Mouse (Mus musculus): ENCODE data around the gene Rbp3. TPM values are rescaled to one million over a fixed set of nuclear protein-coding genes. Genes with fewer than 3 reads are reported as not detected.

The Rbp3 gene
- 0.12 TPM in 2 replicates for polyA plus RNA-seq (2014; fragmentation: Nextera tagmentation; extraction: Ambion mirVana)

- no peaks in the 10 kb centered on the region for H3K27me3 ChIP-seq (replicated peaks; ENCODE audit: control insufficient read depth, insufficient read depth, low read length)
- H3K4me3 ChIP-seq (ENCODE audit: low read depth, low read length): no peak within 1 kb of the TSS
- H3K4me1 ChIP-seq (replicated peaks; ENCODE audit: control insufficient read depth, insufficient read depth, low read length): no peaks in the 10 kb centered on the region
- no peaks in the 10 kb centered on the region for H3K9me3 ChIP-seq (ENCODE audit: control insufficient read depth, low read length)
- DNase-seq (ENCODE audit: low spot score) (no peak), ATAC-seq (replicated peaks; ENCODE audit: low FRiP score) (no peak)
- H3K9ac ChIP-seq (ENCODE audit: low read depth, low read length): no peak within 1 kb of the TSS
- no peak within 1 kb of the TSS for H3K27ac ChIP-seq (ENCODE audit: low read depth, low read length)
- WGBS: 79% methylated on average over 5 of the region's 5 CpGs
- no peak within 1 kb of the TSS for H3K4me2 ChIP-seq
- H3K36me3 ChIP-seq (ENCODE audit: control insufficient read depth, insufficient read depth, low read length): no peaks in the 10 kb centered on the region
These were observed at the start of gene Rbp3 for GRCm38 (mm10) chr14:33953761-33954160. Gene Rbp3 (plus strand): TSS chr14:33954003.

DNA sequence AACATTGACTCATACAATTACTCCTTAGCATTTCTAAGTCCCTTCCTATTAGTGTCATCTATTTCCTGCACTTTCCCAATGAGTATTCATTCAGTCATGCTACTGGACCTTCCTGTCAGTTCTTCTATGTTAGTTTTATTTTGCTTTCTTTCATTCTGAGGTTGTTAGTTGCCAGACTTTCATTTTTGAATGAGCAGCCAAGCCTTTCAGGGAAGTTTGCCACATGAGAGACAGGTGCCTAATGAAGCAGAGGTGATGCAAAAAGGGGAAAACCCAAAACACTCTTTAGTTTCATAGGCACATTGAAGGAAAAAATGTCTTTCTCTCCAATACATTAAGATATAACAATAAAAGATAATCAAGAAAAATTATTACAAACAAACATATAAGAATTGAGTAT, 49.0 kb upstream of the Rbp3 start:
- no peaks in the 10 kb centered on the region for H3K9me3 ChIP-seq (ENCODE audit: control insufficient read depth, low read length)
- DNase-seq (ENCODE audit: low spot score) (no peak), ATAC-seq (replicated peaks; ENCODE audit: low FRiP score) (no peak)
- no peak overlapping the region for H3K4me3 ChIP-seq (ENCODE audit: low read depth, low read length)
- H3K9ac ChIP-seq (ENCODE audit: low read depth, low read length): no peak overlapping the region
- no peaks in the 10 kb centered on the region for H3K27me3 ChIP-seq (replicated peaks; ENCODE audit: control insufficient read depth, insufficient read depth, low read length)
- no peak overlapping the region for H3K4me2 ChIP-seq
- H3K4me1 ChIP-seq (replicated peaks; ENCODE audit: control insufficient read depth, insufficient read depth, low read length): no peaks in the 10 kb centered on the region
- no peak overlapping the region for H3K27ac ChIP-seq (ENCODE audit: low read depth, low read length)
- H3K36me3 ChIP-seq (ENCODE audit: control insufficient read depth, insufficient read depth, low read length): no peaks in the 10 kb centered on the region

- DNase-seq (ENCODE audit: low spot score) (no peak), ATAC-seq (replicated peaks; ENCODE audit: low FRiP score) (no peak)
- Histone ChIP-seq H3K4me3 (ENCODE audit: low read depth, low read length) (no peak overlapping the region), H3K4me1 (replicated peaks; ENCODE audit: control insufficient read depth, insufficient read depth, low read length) (no peaks in the 10 kb centered on the region), H3K9me3 (ENCODE audit: control insufficient read depth, low read length) (no peaks in the 10 kb centered on the region), H3K27ac (ENCODE audit: low read depth, low read length) (no peak overlapping the region), H3K9ac (ENCODE audit: low read depth, low read length) (no peak overlapping the region), H3K4me2 (no peak overlapping the region), H3K36me3 (ENCODE audit: control insufficient read depth, insufficient read depth, low read length) (no peaks in the 10 kb centered on the region), H3K27me3 (replicated peaks; ENCODE audit: control insufficient read depth, insufficient read depth, low read length) (no peaks in the 10 kb centered on the region)
- 38% methylated on average over 3 of the region's 3 CpGs for WGBS
These were observed 40.1 kb upstream of the Rbp3 start for GRCm38 (mm10) chr14:33913727-33914126.

DNA sequence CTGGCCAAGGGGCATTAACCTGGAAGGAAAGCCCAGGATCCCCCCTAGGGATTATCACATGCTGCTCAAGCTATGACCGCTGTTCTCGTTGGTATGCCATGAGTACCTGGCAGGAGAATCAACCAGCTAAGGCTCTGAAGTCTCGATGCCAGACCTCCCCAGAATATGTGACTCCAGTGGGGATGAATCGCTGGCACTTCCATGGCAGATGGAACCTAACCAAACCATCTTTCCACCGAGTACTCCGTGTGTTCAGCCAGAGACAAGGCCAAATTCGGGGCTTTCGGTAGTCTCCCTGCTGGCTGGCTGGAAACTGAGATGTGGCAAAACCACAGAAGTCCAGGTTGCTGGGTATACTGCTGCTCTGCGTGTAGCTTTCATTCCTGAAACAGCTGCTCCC, 39.6 kb upstream of the Rbp3 start:
- no peak overlapping the region for H3K4me2 ChIP-seq
- H3K9me3 ChIP-seq (ENCODE audit: control insufficient read depth, low read length): no peaks in the 10 kb centered on the region
- no peak overlapping the region for H3K27ac ChIP-seq (ENCODE audit: low read depth, low read length)
- no peak for DNase-seq (ENCODE audit: low spot score)
- H3K36me3 ChIP-seq (ENCODE audit: control insufficient read depth, insufficient read depth, low read length): no peaks in the 10 kb centered on the region
- no peak overlapping the region for H3K9ac ChIP-seq (ENCODE audit: low read depth, low read length)
- 0 out of 2 replicates have a peak, but pooled peaks cover 1% of the 10 kb centered on the region for H3K27me3 ChIP-seq (replicated peaks; ENCODE audit: control insufficient read depth, insufficient read depth, low read length)
- 80% methylated on average over 9 of the region's 9 CpGs for WGBS
- H3K4me3 ChIP-seq (ENCODE audit: low read depth, low read length): no peak overlapping the region
- no peaks in the 10 kb centered on the region for H3K4me1 ChIP-seq (replicated peaks; ENCODE audit: control insufficient read depth, insufficient read depth, low read length)
- no peak for ATAC-seq (replicated peaks; ENCODE audit: low FRiP score)

DNA sequence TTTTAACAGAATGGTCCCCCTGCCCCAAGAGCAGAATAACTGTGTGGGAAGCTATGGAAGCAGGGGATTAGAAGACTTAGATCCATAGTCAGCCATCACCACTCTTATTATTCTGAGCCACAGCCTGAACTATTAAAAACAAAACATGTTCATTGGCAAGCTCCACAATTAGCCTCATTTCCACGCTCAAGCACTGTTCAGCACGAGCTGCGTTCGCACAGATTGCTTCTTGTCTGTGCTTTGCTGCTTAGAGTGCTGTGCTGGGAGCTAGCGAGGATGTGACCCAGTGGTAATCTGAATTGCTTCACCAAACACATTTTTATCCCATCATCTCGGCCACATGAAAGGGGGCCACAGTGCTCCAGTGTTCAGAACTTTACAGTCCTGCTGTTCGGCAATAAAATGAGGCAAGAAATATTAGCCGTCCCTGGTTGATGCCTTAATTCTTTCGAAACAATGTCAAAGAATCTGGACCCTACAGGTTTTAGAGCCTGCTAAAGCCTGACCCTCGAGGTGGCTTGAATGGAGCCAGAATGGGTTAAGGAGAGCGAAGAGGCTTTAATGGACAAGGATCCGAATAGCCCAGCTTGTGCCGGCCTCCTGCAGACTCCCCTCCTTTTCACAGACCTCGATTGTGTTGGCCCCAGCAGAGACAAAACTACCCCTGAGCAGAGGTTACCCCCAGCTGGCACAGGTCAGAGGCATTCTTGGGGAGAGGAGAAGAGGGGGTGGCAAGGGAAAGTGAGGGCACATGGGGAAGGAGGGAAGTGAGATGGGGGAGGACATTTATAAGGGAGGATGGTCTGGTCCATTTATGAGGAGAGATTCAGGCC, 32.9 kb upstream of the Rbp3 start:
- ATAC-seq (replicated peaks; ENCODE audit: low FRiP score) (no peak), DNase-seq (ENCODE audit: low spot score) (no peak)
- Histone ChIP-seq H3K27ac (ENCODE audit: low read depth, low read length) (no peak overlapping the region), H3K27me3 (replicated peaks; ENCODE audit: control insufficient read depth, insufficient read depth, low read length) (peaks cover 59% of the 10 kb centered on the region), H3K9me3 (ENCODE audit: control insufficient read depth, low read length) (no peaks in the 10 kb centered on the region), H3K4me2 (no peak overlapping the region), H3K9ac (ENCODE audit: low read depth, low read length) (no peak overlapping the region), H3K4me3 (ENCODE audit: low read depth, low read length) (no peak overlapping the region), H3K36me3 (ENCODE audit: control insufficient read depth, insufficient read depth, low read length) (no peaks in the 10 kb centered on the region), H3K4me1 (replicated peaks; ENCODE audit: control insufficient read depth, insufficient read depth, low read length) (no peaks in the 10 kb centered on the region)
- 58% methylated on average over 14 of the region's 14 CpGs for WGBS

DNA sequence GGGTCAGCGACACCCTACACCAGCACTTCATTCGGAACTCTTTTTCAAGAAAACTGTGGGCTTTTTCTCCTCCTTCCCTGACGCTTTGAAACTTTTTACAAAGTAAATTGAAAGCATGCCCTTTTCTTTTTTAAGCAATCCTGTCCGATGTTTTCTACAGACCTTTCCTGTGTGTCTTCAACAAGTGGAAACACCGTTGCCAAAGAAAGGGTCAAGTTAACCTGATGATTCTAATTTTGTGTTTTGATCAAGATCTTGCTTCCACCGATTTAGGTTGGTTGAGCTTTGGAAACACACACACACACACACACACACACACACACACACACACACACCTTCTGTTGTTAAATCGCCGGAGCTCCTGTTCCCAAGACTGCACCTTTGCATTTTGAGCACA, 31.0 kb upstream of the Rbp3 start:
- Histone ChIP-seq H3K4me3 (ENCODE audit: low read depth, low read length) (peak overlapping the region; percentile 49), H3K36me3 (ENCODE audit: control insufficient read depth, insufficient read depth, low read length) (no peaks in the 10 kb centered on the region), H3K27me3 (replicated peaks; ENCODE audit: control insufficient read depth, insufficient read depth, low read length) (peaks cover 66% of the 10 kb centered on the region), H3K9ac (ENCODE audit: low read depth, low read length) (no peak overlapping the region), H3K27ac (ENCODE audit: low read depth, low read length) (no peak overlapping the region), H3K9me3 (ENCODE audit: control insufficient read depth, low read length) (no peaks in the 10 kb centered on the region), H3K4me1 (replicated peaks; ENCODE audit: control insufficient read depth, insufficient read depth, low read length) (no peaks in the 10 kb centered on the region), H3K4me2 (peak overlapping the region; percentile 70)
- WGBS: 25% methylated on average over 8 of the region's 8 CpGs
- no peak for ATAC-seq (replicated peaks; ENCODE audit: low FRiP score)
- no peak for DNase-seq (ENCODE audit: low spot score)

DNA sequence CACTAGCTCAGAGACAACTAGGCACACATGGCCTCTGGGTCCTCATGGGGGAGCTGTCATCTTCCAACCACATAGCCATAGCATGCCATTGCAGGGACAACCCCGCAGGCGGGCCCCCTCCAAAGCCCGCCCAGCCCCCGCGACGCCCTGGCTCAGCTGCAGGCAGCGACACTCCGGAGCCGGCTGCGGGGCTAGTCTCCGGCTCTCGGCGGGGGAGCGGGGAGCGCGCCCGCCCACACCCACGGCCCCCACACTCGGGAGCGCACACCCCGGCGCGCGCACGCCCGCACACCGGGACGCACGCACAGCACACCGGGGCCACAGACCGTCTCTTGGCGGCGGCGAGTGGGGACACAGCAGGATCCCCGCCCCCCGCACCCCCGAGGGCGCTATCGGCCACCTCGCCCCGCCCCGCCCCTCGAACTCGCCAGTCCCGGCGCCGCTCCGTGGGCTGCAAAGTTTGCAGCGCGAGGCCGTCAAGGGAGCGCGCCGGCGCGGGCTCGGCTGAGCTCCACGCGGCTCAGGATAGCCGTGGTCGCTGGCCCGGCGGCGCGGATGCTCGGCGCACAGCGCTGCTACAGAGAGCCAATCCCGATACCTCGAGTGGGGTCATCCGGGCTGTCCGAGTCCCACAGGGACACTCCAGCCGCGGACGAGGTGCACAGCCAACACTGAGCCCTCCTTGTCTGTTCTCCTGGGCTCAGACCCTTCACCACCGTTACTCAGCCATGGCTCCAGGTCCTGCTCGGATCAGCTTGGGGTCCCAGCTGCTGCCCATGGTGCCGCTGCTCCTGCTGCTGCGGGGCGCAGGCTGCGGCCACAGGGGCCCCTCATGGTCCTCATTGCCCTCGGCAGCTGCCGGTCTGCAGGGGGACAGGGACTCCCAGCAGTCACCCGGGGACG, 30.4 kb upstream of the Rbp3 start, which contains the start of gene Gdf10:
Gene Gdf10 (plus strand): TSS at position 420 of the 903 bp plus-strand sequence.
- 2% methylated on average over 78 of the region's 85 CpGs for WGBS
- Histone ChIP-seq H3K9me3 (ENCODE audit: control insufficient read depth, low read length) (no peaks in the 10 kb centered on the region), H3K27me3 (replicated peaks; ENCODE audit: control insufficient read depth, insufficient read depth, low read length) (peaks cover 66% of the 10 kb centered on the region), H3K4me1 (replicated peaks; ENCODE audit: control insufficient read depth, insufficient read depth, low read length) (no peaks in the 10 kb centered on the region), H3K9ac (ENCODE audit: low read depth, low read length) (peak within 1 kb of the TSS; percentile 57), H3K36me3 (ENCODE audit: control insufficient read depth, insufficient read depth, low read length) (no peaks in the 10 kb centered on the region), H3K27ac (ENCODE audit: low read depth, low read length) (peak within 1 kb of the TSS; percentile 48; the same call in 1 of the 2 replicates), H3K4me3 (ENCODE audit: low read depth, low read length) (peak within 1 kb of the TSS; percentile 49), H3K4me2 (peak within 1 kb of the TSS; percentile 70)
- peak; percentile 47; the same call in 1 of the 2 replicates for ATAC-seq (replicated peaks; ENCODE audit: low FRiP score)
- peak; percentile 39 for DNase-seq (ENCODE audit: low spot score)

DNA sequence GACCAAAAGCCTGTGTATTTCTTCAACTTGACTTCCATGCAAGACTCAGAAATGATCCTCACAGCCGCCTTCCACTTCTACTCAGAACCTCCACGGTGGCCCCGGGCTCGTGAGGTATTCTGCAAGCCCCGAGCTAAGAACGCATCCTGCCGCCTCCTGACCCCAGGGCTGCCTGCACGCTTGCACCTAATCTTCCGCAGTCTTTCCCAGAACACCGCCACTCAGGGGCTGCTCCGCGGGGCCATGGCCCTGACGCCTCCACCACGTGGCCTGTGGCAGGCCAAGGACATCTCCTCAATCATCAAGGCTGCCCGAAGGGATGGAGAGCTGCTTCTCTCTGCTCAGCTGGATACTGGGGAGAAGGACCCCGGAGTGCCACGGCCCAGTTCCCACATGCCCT, 21.9 kb upstream of the Rbp3 start:
- Histone ChIP-seq H3K27me3 (replicated peaks; ENCODE audit: control insufficient read depth, insufficient read depth, low read length) (peaks cover 20% of the 10 kb centered on the region), H3K4me1 (replicated peaks; ENCODE audit: control insufficient read depth, insufficient read depth, low read length) (no peaks in the 10 kb centered on the region), H3K9ac (ENCODE audit: low read depth, low read length) (no peak overlapping the region), H3K36me3 (ENCODE audit: control insufficient read depth, insufficient read depth, low read length) (no peaks in the 10 kb centered on the region), H3K4me2 (no peak overlapping the region), H3K9me3 (ENCODE audit: control insufficient read depth, low read length) (no peaks in the 10 kb centered on the region), H3K27ac (ENCODE audit: low read depth, low read length) (no peak overlapping the region), H3K4me3 (ENCODE audit: low read depth, low read length) (no peak overlapping the region)
- WGBS: 32% methylated on average over 17 of the region's 17 CpGs
- ATAC-seq (replicated peaks; ENCODE audit: low FRiP score): no peak
- DNase-seq (ENCODE audit: low spot score): no peak
